Mouse (Mus musculus) MEL-GATA-1-ER (cell line): ENCODE results near the gene Grik4.

ENCODE experiments used
- DNase-seq: peaks from one replicate; pipeline ENCODE4 v3.0.0-alpha.2; 2012; ENCODE audit warnings: low read depth; ENCODE audit errors: extremely low read depth

Gene Grik4

DNA sequence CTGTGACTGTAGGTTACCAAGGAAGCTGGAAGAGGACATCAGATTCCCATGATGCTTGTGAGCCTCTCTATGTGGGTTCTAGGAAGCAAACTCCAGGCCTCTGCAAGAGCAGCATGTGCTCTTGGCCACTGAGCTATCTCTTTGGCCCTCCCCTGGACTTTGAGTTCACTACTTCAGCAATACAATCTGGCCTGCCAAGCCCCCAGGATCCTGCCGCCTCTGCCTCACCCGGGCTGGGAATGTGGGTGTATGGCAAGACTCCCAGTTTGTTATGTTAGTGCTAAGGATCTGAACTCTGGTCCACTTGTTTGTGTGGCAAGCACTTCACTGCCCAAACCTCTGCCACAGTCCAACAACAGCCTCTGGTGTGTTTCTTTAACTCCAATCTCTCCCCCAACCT is 193.1 kb downstream of the Grik4 start:
- DNase-seq = no peak

DNA sequence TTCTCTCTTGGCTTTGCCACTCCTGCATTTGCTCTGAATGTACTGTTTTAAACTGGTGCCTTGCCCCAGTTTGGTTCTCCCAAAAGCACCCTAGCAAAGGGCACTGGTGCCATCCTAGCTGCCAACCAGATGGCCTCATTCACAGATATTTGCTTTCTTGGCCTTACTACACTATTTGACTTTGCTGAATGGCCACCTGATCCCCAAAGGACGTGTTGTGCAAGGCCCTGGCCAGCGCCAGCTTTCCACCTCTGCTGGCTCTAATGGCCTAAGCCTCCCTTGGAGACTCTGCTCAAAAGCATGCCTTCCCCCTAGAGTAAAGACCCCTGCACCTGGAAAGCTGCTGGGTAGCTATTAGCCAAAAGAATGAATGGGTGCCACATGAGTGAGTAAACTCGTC is 194.1 kb downstream of the Grik4 start:
- no peak for DNase-seq

DNA sequence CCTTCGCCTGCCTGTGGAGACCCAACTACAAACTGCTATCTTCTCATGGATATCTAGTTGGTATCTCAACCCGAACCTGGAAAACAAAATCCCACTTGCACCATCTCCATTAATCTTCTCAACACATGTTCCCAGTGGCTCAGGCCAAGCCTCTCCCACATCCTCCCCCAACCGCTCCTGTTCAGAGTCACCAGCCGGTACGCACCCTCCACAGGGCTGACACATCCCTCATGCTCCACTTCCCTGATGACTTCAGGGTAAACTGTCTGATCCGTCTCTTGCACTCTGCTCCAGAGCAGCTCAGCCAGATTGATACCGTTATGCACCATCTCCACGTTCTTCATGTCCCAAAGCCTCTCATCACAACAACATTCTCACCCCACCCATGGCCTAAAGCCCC is 198.3 kb downstream of the Grik4 start:
- DNase-seq = no peak

DNA sequence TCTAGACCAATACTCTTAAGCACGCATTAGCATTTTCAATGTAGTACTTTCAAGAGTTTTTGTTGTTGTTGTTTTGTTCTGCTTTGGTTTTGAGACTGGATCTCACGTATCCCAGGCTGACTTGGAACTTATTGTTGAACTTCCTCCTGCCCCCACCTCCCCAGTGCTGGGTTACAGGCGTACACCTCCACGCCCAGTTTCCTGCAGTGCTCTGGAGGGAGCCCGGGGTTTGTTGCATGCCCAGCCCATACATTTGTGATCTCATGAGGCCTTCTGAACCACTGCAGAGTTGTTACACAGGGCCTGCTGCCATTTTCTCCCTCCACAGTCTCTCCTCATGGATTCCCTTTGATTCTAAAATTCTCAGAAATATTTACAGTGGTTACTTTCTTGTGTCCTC is 201.9 kb downstream of the Grik4 start:
- no peak for DNase-seq

DNA sequence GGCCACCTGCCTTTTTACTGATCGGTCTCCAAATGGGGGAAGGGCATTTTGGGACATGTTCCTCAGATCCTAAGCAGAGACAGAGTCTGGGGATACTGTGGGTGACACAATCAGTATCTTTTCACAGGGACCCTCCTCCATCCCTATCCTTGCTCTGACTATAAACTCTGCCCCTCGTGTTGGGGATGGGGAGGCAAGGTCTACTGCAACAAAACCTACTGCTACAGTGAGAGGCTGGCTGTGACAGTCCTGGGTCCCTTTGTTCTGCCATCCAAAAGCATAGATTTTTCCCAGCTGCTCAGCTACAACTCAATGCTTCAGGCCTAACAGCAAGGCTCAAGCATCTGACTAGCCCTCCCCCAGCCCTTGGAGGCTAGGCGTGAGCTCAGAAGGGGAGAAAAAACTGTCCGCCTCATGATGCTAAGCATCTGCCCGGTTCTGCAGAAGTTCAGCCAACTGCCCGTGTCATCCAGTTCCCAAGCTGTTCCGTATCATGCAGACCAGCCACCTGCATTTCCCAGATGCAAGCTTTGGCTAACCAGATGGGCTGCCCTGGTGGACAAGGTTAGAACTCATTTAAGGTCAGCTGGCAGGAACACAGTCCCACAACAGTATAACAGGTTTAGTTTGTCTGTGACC is 207.5 kb downstream of the Grik4 start:
- no peak for DNase-seq

DNA sequence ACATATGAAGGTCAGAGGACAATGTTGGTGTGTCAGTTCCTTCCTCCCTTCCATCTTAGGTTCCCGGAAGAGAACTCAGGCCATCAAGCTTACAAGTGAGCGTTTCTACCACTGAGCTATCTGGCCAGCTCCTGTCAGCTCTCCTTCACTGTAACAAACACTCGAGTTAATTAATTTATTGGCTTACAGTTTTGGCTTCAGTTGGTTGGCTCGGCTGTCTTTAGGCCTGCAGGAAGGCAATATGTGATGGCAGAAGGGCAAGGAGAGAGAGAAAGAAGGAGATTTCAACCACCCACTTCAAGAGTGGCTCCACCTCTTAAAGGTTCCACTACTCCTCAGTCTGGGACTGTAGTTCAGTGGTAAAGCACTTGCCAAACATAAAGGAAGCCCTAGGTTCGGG is 209.2 kb downstream of the Grik4 start:
- no peak for DNase-seq

DNA sequence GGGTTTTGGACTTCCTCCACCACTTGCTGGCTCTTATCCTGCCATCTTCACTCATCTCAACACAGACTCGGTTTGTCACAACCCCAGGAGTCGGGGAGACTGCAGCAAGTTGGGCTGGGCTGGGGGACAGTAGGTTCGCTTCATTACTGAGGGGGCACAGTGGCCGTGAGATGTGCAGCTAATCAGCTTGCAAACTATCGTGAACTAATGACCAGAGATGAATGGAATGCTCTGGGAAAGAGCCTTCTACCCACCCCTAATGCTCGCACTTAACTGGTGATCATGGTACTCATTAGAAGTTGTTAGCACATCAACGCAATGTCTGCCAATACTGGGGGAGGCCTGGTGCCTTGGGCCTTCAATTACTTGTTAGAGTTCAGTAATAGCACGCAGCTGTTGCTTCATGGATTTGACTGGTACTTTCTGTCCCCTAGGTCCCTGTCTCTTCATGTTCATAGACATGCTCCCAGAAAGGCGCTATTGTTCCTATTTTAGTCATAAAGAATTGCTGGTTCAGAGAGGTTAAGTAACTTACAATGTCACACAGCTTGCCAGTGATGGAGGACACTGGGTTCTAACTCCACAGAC is 211.5 kb downstream of the Grik4 start:
- DNase-seq = no peak

DNA sequence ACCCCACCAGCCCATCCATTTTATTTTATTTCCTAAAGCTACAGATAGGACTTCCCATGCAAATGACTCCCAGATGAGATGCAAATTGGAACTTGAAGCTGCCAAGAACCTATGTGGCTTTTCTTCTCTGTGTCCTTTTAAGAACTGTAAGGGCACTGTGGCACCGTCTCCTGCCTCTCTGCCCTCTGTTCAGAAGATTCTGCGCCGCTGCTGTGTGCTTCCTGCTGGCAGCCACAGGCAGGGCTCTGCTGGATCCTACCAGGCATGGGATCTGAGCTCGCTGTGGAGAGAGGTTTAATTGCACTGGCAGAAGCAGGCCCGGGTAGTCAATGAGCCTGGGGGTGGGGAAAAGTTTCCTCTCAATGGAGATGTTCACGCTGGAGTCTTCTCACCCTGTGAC is 215.8 kb downstream of the Grik4 start:
- DNase-seq = no peak

DNA sequence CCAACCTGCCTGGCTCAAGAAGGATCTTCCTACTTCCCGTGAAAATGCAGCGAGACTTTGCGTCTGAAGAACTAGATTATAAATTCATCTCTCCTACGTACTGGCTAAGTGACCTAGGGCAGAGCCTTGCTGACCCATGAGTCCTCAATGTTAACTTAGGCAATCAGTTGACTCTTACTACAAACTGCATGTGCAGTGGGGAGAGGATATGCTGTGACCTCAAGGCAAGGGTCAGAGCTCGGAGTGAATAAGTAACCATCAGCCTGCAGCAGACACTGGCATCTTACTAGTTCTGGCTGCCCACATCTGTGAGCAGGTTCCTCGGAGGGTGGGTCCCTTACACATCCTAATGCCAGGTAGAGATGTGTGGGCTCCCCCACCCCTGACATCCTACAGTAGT is 216.6 kb downstream of the Grik4 start:
- DNase-seq = no peak

DNA sequence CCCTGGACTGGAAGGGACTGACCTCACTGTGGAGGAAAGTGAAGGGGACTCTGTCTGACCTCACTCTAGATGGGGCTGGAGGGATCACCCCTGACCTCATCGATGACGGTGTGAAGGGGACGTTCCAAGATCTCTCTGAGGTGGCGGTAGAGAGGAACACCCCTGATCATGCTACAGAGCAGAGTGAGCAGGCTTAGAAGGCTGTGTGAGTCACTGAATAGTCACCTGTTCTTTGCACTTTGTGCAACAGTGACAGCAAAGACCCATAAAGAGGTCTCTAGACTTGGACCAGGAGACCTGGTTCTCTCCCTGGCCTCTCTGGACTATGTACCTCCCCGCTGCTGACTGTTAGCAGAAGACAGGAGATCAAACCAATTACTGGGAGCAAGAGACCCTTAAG is 217.1 kb downstream of the Grik4 start:
- no peak for DNase-seq

DNA sequence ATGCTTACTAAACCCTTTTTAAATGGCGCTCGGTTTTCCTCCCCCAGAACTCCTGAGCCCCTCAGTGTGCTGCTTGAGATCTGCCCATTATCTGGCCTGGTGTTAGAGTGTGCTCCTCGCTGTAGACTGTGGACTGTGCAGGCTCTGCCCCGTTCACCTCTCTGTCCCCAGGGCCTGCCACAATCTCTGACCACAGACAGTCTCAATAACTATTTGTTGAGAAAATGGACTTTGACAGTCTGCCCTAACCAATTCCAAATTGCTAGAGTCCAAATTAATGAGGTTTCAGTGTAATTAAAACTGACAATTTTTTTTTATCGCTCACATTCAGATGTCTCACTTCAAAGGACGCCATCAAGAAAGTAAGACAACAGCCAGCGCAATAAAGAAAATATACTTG is 220.2 kb downstream of the Grik4 start:
- no peak for DNase-seq

DNA sequence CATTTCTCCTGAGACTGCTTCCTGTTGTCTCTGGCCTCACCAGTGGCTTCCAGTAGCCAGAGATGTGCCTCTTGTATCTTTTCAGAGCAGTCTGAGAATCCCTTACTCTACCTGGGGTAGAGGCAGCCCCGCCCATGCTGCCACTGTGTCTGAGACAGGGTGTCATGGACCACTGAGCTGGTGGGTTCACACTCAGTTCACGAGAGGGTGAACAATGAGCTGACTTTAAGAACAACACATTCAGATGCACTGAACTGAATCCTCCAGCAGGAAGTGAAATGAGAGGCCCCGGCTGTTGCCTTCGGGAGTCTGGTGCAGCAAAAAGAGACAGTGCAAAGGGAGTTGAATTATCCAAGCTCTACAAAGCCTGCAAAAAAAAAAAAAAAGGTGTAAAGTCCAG is 221.8 kb downstream of the Grik4 start:
- no peak for DNase-seq

DNA sequence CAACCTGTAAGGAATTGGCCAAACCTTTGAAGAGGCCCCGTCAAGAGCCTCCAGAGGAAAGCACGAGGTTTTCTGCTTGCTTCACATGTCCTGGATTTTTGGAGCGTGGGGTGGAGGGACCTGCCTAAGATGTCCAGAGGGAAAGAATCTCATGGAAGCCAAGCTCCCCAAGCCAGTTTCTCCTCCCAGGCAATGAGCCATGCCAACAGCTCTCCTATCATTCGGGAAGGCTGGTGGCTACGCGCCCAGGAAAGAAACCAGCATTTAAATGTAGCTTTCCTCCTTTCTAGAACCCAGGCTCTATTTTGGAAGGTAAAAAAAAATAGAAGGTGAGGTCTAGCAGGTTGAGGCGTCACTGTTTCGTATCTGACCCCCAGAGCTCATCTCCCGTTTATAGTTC is 222.6 kb downstream of the Grik4 start:
- no peak for DNase-seq

DNA sequence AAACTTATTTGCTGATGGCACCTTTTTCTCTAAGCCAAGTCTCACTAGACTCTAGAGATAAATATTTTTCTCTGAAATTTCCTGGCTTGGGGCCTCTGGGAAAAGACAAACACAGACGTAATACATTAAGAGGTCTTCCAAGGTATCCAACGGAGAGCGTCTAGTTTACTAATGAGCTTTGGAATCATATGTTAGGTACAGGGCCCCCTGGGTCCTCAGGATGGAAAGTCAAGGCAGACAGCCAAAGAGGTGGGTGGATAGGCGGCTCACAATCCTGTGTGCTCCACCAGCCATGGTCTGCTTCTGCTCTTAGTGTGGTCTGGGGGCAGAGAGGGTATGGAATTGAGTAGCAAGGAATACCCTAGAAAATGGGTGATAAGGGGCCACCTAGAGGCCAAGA is 223.1 kb downstream of the Grik4 start:
- DNase-seq = no peak

DNA sequence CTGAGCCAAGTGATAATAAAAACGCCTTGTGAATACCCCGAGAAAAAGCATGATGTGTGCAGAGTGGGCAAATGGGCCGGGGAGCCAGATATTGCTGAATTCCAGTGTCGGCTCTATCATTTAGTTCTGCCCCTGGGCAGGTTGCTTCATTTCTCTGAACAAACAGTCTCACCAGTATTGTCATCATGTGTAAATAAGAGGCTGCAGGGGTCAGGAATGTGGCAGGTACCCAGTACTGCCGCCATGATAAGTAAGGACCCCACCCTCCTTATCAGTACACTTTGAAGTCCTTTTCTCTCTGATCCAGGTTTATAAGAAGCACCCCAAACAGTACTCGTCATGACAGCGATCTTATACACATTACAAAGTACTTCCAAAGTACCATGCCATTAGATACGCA is 230.4 kb downstream of the Grik4 start:
- no peak for DNase-seq

DNA sequence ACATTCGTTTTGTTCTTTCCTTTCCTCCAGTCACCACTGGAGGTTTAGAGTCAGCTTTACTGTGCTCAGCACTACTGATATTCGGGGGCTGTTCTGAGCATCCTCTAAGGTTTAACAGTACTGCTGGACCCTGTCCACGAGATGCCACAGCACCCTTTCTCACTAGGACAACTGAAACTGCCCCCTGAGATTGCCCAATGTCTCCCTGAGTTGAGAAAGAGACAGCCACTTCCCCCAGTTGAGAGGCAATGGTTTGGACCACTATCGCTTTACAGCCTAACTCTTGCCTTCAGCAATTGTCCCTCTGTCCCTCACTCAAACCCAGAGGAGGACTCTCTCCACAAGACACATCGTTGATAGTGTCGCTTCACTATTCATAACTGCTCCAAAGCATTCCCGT is 238.4 kb downstream of the Grik4 start:
- no peak for DNase-seq

DNA sequence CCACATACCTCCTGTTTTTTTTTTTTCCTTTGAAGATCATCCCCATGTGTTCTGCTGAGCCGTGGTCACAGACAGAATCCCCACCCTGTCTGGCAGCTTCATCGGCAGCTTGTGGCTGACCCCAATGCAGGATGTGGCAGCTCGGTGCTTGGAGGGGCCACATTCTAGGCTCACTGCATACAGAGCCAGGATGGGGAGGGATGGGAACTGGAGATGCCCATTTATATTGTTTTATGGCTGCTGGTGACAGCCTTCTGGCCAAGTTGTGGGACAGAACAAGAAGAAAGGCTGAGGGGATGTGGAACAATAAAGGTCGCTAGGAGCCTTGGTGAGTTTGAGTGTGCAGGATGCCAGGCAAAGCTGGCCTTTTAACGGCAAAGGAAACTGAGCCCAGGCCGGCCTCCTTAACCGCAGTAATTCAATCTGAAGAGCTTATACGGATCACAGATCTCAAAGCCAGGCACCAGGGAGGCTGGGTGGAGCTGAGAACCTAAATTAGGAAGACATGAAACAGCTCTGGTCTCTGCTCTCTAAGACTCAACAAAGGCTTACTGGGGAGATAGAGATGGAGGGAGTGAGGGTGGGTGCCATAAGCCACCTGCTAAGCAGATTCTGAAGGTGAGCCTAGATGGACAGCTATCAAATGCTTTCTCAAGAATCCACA is 241.0 kb downstream of the Grik4 start:
- no peak for DNase-seq

DNA sequence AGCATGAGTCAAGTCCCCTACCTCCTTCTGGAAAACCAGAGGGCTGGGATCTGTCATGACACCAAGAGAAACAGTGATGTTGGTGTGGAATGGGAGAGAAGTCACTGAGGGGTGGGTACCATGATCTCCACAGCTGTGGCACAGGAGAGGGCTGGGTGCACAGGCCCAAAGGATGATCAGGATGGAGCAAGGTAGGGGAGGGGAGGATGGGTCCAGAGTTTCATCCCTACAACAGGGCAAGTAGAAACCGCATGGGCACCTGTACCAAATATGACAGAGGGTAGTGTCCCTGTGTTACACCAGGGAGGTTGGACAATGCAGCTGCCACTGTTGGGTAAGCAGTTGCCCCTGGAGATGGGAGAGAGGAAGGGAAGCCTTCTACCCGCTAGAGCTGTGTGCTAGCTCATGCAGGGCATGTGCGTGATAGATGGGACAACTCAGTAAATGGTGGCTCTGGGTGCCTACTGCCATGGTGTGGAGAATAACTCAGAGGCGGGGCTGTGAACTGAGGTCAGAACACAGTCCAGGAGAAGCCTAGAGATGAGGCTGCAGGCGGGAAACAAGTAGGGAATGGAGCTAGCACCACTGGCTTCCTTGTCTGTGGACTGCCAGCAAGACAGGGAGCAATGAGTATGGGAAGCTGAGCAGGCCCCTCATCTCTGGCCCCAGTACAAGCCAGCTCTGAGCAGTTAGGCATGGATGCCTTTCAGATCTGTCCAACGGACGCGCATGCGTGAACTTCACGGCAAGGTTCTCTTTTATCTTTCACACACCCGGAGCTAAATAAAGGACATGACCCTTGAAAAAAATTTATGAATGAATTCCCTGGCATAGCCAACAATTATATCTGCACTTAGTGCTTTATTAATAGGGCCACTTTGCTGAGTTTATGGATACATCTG is 241.8 kb downstream of the Grik4 start:
- DNase-seq = no peak

DNA sequence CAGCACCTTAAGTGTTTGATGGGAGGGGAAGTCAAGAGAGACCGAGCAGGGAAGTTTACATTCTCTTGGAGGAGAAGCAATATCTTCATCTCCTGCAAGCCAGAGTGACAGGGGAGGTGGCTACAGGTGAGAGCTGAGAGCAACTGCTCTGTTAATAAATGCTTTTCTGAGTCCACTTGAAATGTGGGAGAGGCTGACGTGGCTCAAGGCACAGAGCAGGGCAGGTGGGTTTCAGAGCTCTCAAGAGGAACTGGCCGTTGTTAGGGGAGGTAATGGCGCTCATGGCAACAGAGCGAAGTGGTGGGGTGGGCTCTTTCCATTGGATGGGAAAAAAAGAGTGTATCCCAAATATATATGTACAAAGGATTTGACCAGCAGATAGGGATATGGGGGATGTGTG is 242.6 kb downstream of the Grik4 start:
- no peak for DNase-seq

DNA sequence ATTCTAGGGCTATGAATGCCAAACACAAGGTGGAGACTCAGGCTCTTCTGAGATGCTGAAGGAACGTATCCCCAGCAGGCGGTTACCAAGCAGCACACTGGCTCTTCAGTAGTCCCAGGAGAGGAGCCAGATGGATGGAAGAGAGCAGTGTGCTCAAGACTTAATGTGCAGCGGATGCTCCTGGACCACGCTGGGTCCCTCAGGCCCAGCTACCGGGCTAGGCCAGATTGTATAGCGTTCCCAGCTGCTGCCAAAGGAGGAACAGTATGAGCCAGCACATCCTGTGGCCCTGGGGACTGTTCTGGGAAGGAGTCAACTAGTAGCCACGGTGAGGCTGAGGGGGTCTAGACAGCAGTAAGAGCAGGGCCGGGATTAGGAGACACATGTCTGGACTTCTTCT is 251.3 kb downstream of the Grik4 start:
- no peak for DNase-seq

DNA sequence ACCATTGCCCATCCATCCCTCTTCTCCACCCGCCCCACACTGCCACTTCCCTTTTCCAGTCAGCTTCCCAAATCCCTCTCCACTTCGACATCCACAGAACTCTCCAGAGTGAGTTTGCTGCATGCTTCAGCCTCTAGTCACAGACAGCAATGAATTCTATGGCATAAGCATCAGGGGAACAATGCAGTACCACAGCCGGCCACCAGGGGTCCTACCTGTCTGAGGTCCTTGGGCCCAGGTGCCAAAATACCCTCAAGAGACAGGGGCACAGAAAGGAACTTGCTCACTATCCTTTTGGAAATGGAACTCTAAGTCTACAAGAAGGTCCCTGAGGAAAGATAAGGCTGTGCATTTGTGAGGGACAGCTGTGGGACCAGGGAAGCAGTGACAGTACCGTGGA is 256.1 kb downstream of the Grik4 start:
- DNase-seq = no peak

DNA sequence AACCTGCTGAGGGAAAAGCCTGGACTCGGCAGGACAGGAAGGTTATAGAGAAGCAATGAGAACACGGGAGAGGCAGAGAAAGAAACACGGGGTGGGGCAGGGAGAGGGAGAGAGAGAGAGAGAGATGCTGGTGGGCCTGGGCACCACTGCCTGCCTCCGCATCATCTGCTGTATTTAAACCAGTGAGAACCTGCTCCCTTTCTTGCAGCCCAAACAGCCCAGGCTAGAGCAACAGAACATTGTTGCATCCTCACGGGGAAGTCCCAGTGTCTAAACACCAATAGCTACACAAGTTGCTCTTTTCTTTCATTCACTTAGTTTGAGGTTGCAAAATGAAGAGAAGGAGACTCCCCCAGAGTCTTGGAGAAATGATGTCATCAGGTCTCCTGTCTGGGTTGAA is 258.2 kb downstream of the Grik4 start:
- DNase-seq = no peak
